Mouse (Mus musculus) heart, adult 9 months (tissue): ENCODE measurements around the gene Vars2.

Experiments
- DNase-seq, 2 experiments: peaks; one replicate each; pipeline ENCODE4 v3.0.0; 2022; ENCODE audit warnings: low spot score in 2 of 2

The Vars2 gene

GRCm38 (mm10) chr17:35635202-35635601, 32.2 kb downstream of the Vars2 start:
- DNase-seq, result no peak

GRCm38 (mm10) chr17:35633992-35634391, 33.4 kb downstream of the Vars2 start:
- DNase-seq, result no peak

GRCm38 (mm10) chr17:35626537-35626936, 40.9 kb downstream of the Vars2 start, which contains the start of gene Gm9573:
Gm9573 (minus strand) TSS chr17:35626637.
- DNase-seq, result no peak

- no peak for DNase-seq
Observed at GRCm38 (mm10) chr17:35617127-35617526, 50.3 kb downstream of the Vars2 start.
